Mouse (Mus musculus) forebrain, embryonic 11.5 days (tissue): Measurements from ENCODE around the gene Gm5615. TPM values are rescaled to one million over a fixed set of nuclear protein-coding genes. Genes with fewer than 3 reads are reported as not detected.

ENCODE experiments used
- ATAC-seq: fragments of 200-750 bp; cut with Nextera tagmentation; replicated peaks from 2 replicates; pipeline ENCODE4 v1.8.0; 2017; ENCODE audit warnings: moderate TSS enrichment; ENCODE audit not compliant: low FRiP score
- DNase-seq: peaks from one replicate; pipeline ENCODE4 v3.0.0-alpha.2; 2017; ENCODE audit warnings: low spot score
- H3K27ac ChIP-seq: fragments of 300-500 bp; sonication (generic); 2 replicates; pipeline ENCODE4 v1.5.1; 2014; ENCODE audit warnings: low read depth, low read length
- H3K27me3 ChIP-seq: fragments of 300-500 bp; sonication (generic); 2 replicates; pipeline ENCODE4 v1.6.1; 2014; ENCODE audit warnings: mild to moderate bottlenecking, low read length, mixed read lengths; ENCODE audit not compliant: control insufficient read depth, insufficient read depth
- H3K36me3 ChIP-seq: fragments of 300-500 bp; sonication (generic); 2 replicates; pipeline ENCODE4 v1.6.1; 2014; ENCODE audit warnings: mild to moderate bottlenecking, low read length, moderate library complexity, mixed read lengths; ENCODE audit not compliant: control insufficient read depth, insufficient read depth
- H3K4me1 ChIP-seq: fragments of 300-500 bp; sonication (generic); replicated peaks from 2 replicates; pipeline ENCODE4 v1.6.1; 2014; ENCODE audit warnings: low read length, mixed read lengths; ENCODE audit not compliant: control insufficient read depth, insufficient read depth
- H3K4me2 ChIP-seq: fragments of 300-500 bp; sonication (generic); 2 replicates; pipeline ENCODE4 v1.6.1; 2014; ENCODE audit warnings: low read depth, mild to moderate bottlenecking, low read length, moderate library complexity, mixed read lengths; ENCODE audit not compliant: severe bottlenecking
- H3K4me3 ChIP-seq: fragments of 300-500 bp; sonication (generic); 2 replicates; pipeline ENCODE4 v1.5.1; 2014; ENCODE audit warnings: low read depth, low read length
- H3K9ac ChIP-seq: fragments of 300-500 bp; sonication (generic); 2 replicates; pipeline ENCODE4 v1.6.1; 2014; ENCODE audit warnings: low read length
- H3K9me3 ChIP-seq: fragments of 300-500 bp; sonication (generic); 2 replicates; pipeline ENCODE4 v1.6.1; 2016; ENCODE audit warnings: low read length, mixed read lengths; ENCODE audit not compliant: control insufficient read depth
- WGBS: fragments of 180-500 bp; shearing (Covaris S2); extraction: QIAGEN DNeasy Blood & Tissue Kit; methylation state at CpG from one replicate; pipeline ENCODE4 v1.1.7; 2014; 5-methylcytosine and 5-hydroxymethylcytosine counted together
- polyA plus RNA-seq: library from polyadenylated mRNA; unstranded; fragments of >200 nt; fragmentation: Nextera tagmentation; extraction: Ambion mirVana; gene quantifications from 2 replicates; pipeline ENCODE4 v1.2.1, GENCODE M21; 2014

The Gm5615 gene
- not detected in 2 replicates for polyA plus RNA-seq

- Histone ChIP-seq H3K4me3 (no peak within 1 kb of the TSS), H3K4me1 (no peaks in the 10 kb centered on the region), H3K9me3 (no peaks in the 10 kb centered on the region; the same call in 1 of the 2 replicates), H3K27me3 (no peaks in the 10 kb centered on the region), H3K27ac (no peak within 1 kb of the TSS), H3K4me2 (no peak within 1 kb of the TSS), H3K36me3 (no peaks in the 10 kb centered on the region), H3K9ac (no peak within 1 kb of the TSS)
- 94% methylated on average over 2 of the region's 2 CpGs for WGBS
- ATAC-seq (no peak), DNase-seq (no peak)
These were observed at the start of gene Gm5615 for GRCm38 (mm10) chr9:36541863-36542262. TSS of gene Gm5615 (minus strand) at chr9:36541963.

DNA sequence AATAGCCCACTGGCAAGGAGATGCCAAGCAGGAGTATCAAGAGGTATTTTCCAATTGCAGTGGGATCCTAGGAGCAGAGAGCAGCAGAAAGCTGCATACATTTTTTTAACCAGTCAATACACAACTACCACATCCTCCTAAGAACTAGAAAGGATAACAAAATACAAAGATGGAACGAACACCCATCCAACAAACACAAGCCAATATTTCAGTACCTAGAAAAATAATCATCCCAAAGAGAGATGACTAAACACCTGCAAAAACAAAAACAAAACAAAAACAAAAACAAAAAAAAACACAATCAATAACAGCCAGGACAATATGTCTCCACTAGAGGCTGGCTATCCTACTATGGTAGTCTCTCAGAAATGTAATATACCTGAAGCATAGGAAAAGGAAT is 40.8 kb upstream of the Gm5615 start, which contains the start of gene Gm17689:
Gene Gm17689, minus strand, starts transcription at position 101 of the 400 bp plus-strand sequence.
- H3K4me3 ChIP-seq = no peak within 1 kb of the TSS
- ATAC-seq (no peak), DNase-seq (no peak)
- H3K27me3 ChIP-seq = no peaks in the 10 kb centered on the region
- no peaks in the 10 kb centered on the region for H3K4me1 ChIP-seq
- no peaks in the 10 kb centered on the region; the same call in 1 of the 2 replicates for H3K9me3 ChIP-seq
- H3K4me2 ChIP-seq = no peak within 1 kb of the TSS
- no peaks in the 10 kb centered on the region for H3K36me3 ChIP-seq
- H3K27ac ChIP-seq = no peak within 1 kb of the TSS
- WGBS = 70% methylated on average over 1 of the region's 1 CpGs
- no peak within 1 kb of the TSS for H3K9ac ChIP-seq

- Histone ChIP-seq H3K9me3 (peaks cover 9% of the 10 kb centered on the region; the same call in 1 of the 2 replicates), H3K4me2 (no peak overlapping the region), H3K4me1 (no peaks in the 10 kb centered on the region), H3K27ac (no peak overlapping the region), H3K4me3 (no peak overlapping the region), H3K27me3 (no peaks in the 10 kb centered on the region), H3K36me3 (no peaks in the 10 kb centered on the region), H3K9ac (no peak overlapping the region)
- ATAC-seq (no peak), DNase-seq (no peak)
- WGBS = 83% methylated on average over 5 of the region's 5 CpGs
These were observed 37.6 kb downstream of the Gm5615 start for GRCm38 (mm10) chr9:36504211-36504610.

- Histone ChIP-seq H3K4me1 (no peaks in the 10 kb centered on the region), H3K27ac (no peak overlapping the region), H3K9ac (no peak overlapping the region), H3K27me3 (no peaks in the 10 kb centered on the region), H3K4me3 (no peak overlapping the region), H3K4me2 (no peak overlapping the region), H3K36me3 (no peaks in the 10 kb centered on the region), H3K9me3 (no peaks in the 10 kb centered on the region; the same call in 1 of the 2 replicates)
- DNase-seq = no peak
- 53% methylated on average over 1 of the region's 1 CpGs for WGBS
- no peak for ATAC-seq
These were observed 45.9 kb downstream of the Gm5615 start for GRCm38 (mm10) chr9:36495824-36496223.

DNA sequence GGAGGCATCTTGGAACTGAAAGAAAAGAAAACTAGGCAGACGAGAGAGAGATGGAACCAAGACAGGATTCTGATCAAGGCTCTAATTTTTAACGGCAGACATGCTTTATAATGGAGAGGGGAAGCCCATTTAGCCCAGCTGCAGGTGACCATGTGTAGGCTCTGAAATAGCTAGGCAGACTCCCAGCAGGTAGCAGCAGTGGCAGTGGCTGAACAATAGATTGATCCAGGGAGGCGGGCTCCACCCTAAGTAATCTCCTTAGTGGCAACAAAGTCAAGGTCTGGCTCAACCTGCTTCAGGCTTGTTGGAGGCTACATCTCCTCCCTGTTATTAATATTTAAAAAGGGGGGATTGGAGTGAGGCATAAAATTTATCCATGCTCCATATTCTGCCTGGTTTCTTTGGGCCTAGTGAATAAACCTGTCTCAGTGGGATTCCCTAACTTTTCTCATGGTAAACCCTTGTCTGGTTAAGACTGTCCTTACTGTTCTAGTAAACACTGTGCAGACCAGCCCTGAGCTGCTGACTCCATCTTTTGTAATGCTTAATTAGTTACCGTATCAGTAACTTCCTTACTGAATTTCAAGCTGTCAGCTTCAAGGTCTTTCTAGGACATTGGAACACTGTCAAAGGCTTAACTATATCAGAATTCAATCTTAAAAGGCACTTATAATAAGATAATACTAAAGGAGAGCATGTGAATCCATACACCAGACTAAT is 47.1 kb downstream of the Gm5615 start:
- Histone ChIP-seq H3K4me1 (no peaks in the 10 kb centered on the region), H3K4me3 (no peak overlapping the region), H3K27me3 (no peaks in the 10 kb centered on the region), H3K36me3 (no peaks in the 10 kb centered on the region), H3K9ac (no peak overlapping the region), H3K9me3 (no peaks in the 10 kb centered on the region; the same call in 1 of the 2 replicates), H3K27ac (no peak overlapping the region), H3K4me2 (no peak overlapping the region)
- ATAC-seq (no peak), DNase-seq (no peak)
- WGBS = 77% methylated on average over 4 of the region's 4 CpGs

Other genes with a start within 250 kb of the Gm5615 start
- not detected in 2 replicates for gene Gm7257, start 110.1 kb downstream of the Gm5615 start, polyA plus RNA-seq
- gene Gm9513, start 66.3 kb downstream of the Gm5615 start, polyA plus RNA-seq = not detected in 2 replicates
- gene Gm17689, start 40.7 kb upstream of the Gm5615 start, polyA plus RNA-seq = not detected in 2 replicates
- gene A630095E13Rik, start 101.4 kb upstream of the Gm5615 start, polyA plus RNA-seq = not detected in 2 replicates
- not detected in 2 replicates for gene Acrv1, start 151.3 kb upstream of the Gm5615 start, polyA plus RNA-seq
- gene Chek1, start 185.1 kb upstream of the Gm5615 start, polyA plus RNA-seq = 68.5 and 68.6 TPM in 2 replicates
- 158 and 163 TPM in 2 replicates for gene Stt3a, start 225.7 kb upstream of the Gm5615 start, polyA plus RNA-seq